Mouse (Mus musculus): ENCODE data around the gene Fez1.

Gene Fez1

GRCm38 (mm10) chr9:36821644-36822000, at the start of gene Fez1:
Gene Fez1 (plus strand): TSS chr9:36821864.
- peak; percentile 82 to 88 for DNase-seq (ENCODE audit: low spot score in 2 of 2)

GRCm38 (mm10) chr9:36783921-36784320, 37.7 kb upstream of the Fez1 start:
- no peak for DNase-seq (ENCODE audit: low spot score in 2 of 2)

GRCm38 (mm10) chr9:36792191-36792590, 29.5 kb upstream of the Fez1 start:
- no peak for DNase-seq (ENCODE audit: low spot score in 2 of 2)

- no peak for DNase-seq (ENCODE audit: low spot score in 2 of 2)
These were observed 27.2 kb upstream of the Fez1 start for GRCm38 (mm10) chr9:36794487-36794886.

- DNase-seq (ENCODE audit: low spot score in 2 of 2) = no peak
These were observed 26.1 kb upstream of the Fez1 start for GRCm38 (mm10) chr9:36795556-36795955.

- DNase-seq (ENCODE audit: low spot score in 2 of 2) = no peak
These were observed 25.4 kb upstream of the Fez1 start for GRCm38 (mm10) chr9:36796224-36796623.

GRCm38 (mm10) chr9:36796781-36797555, 24.7 kb upstream of the Fez1 start, which contains the start of gene Ei24:
Gene Ei24 (minus strand): TSS chr9:36797393.
- DNase-seq (ENCODE audit: low spot score in 2 of 2) = peak; percentile 81 to 85

GRCm38 (mm10) chr9:36801961-36802360, 19.7 kb upstream of the Fez1 start:
- no peak for DNase-seq (ENCODE audit: low spot score in 2 of 2)

- no peak for DNase-seq (ENCODE audit: low spot score in 2 of 2)
These were observed 18.7 kb upstream of the Fez1 start for GRCm38 (mm10) chr9:36802951-36803350.

GRCm38 (mm10) chr9:36803386-36803785, 18.3 kb upstream of the Fez1 start:
- DNase-seq (ENCODE audit: low spot score in 2 of 2) = no peak

GRCm38 (mm10) chr9:36803926-36804325, 17.7 kb upstream of the Fez1 start:
- no peak for DNase-seq (ENCODE audit: low spot score in 2 of 2)

GRCm38 (mm10) chr9:36805256-36805975, 16.2 kb upstream of the Fez1 start:
- DNase-seq (ENCODE audit: low spot score in 2 of 2) = no peak

GRCm38 (mm10) chr9:36808126-36808785, 13.4 kb upstream of the Fez1 start:
- no peak for DNase-seq (ENCODE audit: low spot score in 2 of 2)

- no peak for DNase-seq (ENCODE audit: low spot score in 2 of 2)
These were observed 7.2 kb upstream of the Fez1 start for GRCm38 (mm10) chr9:36814486-36814885.

GRCm38 (mm10) chr9:36818905-36819304, 2.8 kb upstream of the Fez1 start:
- DNase-seq (ENCODE audit: low spot score in 2 of 2) = no peak

- DNase-seq (ENCODE audit: low spot score in 2 of 2) = no peak
These were observed 558 bp upstream of the Fez1 start for GRCm38 (mm10) chr9:36820969-36821643.

- no peak for DNase-seq (ENCODE audit: low spot score in 2 of 2)
These were observed 360 bp downstream of the Fez1 start for GRCm38 (mm10) chr9:36822024-36822423.

- no peak for DNase-seq (ENCODE audit: low spot score in 2 of 2)
These were observed 5.1 kb downstream of the Fez1 start for GRCm38 (mm10) chr9:36826612-36827363.

- DNase-seq (ENCODE audit: low spot score in 2 of 2) = no peak
These were observed 9.7 kb downstream of the Fez1 start for GRCm38 (mm10) chr9:36831401-36831800.

- DNase-seq (ENCODE audit: low spot score in 2 of 2) = peak; percentile 88 to 92
These were observed 10.9 kb downstream of the Fez1 start for GRCm38 (mm10) chr9:36832529-36832928.
